Mouse (Mus musculus) embryo, embryonic 10.5 days (tissue): ENCODE data around the gene Efna4.

ENCODE experiments used
- DNase-seq: peaks from one replicate; pipeline ENCODE4 v3.0.0-alpha.2; 2015; ENCODE audit warnings: low spot score

Gene Efna4

GRCm38 (mm10) chr3:89337721-89338578 lies at the start of gene Efna4:
Efna4 (minus strand) TSS chr3:89338028.
- DNase-seq, result peak; percentile 90

GRCm38 (mm10) chr3:89386438-89387420 lies 48.9 kb upstream of the Efna4 start:
- DNase-seq, result no peak

- no peak for DNase-seq
Observed at GRCm38 (mm10) chr3:89385451-89385850, 47.6 kb upstream of the Efna4 start.

- no peak for DNase-seq
Observed at GRCm38 (mm10) chr3:89384331-89385076, 46.7 kb upstream of the Efna4 start.

GRCm38 (mm10) chr3:89383651-89384255 lies 45.9 kb upstream of the Efna4 start:
- DNase-seq, result no peak

- DNase-seq, result no peak
Observed at GRCm38 (mm10) chr3:89382950-89383349, 45.1 kb upstream of the Efna4 start.

- no peak for DNase-seq
Observed at GRCm38 (mm10) chr3:89382033-89382882, 44.4 kb upstream of the Efna4 start.

GRCm38 (mm10) chr3:89381233-89381632 lies 43.4 kb upstream of the Efna4 start:
- no peak for DNase-seq

- DNase-seq, result no peak
Observed at GRCm38 (mm10) chr3:89380711-89381110, 42.9 kb upstream of the Efna4 start.

- no peak for DNase-seq
Observed at GRCm38 (mm10) chr3:89380291-89380690, 42.5 kb upstream of the Efna4 start.

- DNase-seq, result no peak
Observed at GRCm38 (mm10) chr3:89379388-89380131, 41.7 kb upstream of the Efna4 start.

- DNase-seq, result peak; percentile 89
Observed at GRCm38 (mm10) chr3:89378394-89379067, 40.7 kb upstream of the Efna4 start.

- DNase-seq, result no peak
Observed at GRCm38 (mm10) chr3:89377831-89378230, 40.0 kb upstream of the Efna4 start.

- no peak for DNase-seq
Observed at GRCm38 (mm10) chr3:89373581-89374231, 35.9 kb upstream of the Efna4 start.

GRCm38 (mm10) chr3:89367338-89367737 lies 29.5 kb upstream of the Efna4 start:
- no peak for DNase-seq

GRCm38 (mm10) chr3:89365486-89366414 lies 27.9 kb upstream of the Efna4 start:
- no peak for DNase-seq

GRCm38 (mm10) chr3:89365153-89365485 lies 27.3 kb upstream of the Efna4 start, which contains the start of gene Dcst1:
Dcst1 (minus strand) TSS chr3:89365253.
- no peak for DNase-seq

GRCm38 (mm10) chr3:89364631-89365030 lies 26.8 kb upstream of the Efna4 start:
- DNase-seq, result no peak
